Mouse (Mus musculus) hematopoietic stem cell, adult 5-6 weeks (primary cell): Measurements from ENCODE around the gene 1700013G24Rik. TPM values are rescaled to one million over a fixed set of nuclear protein-coding genes. Genes with fewer than 3 reads are reported as not detected.

Experiments used
- ATAC-seq, 2 experiments: fragments of 125-278 bp in 1 of 2; replicated peaks in 1 of 2; 2 replicates each; pipeline ENCODE4 v1.8.0; 2016 to 2017; ENCODE audit warnings: inconsistent platforms in 2 of 2, mild to moderate bottlenecking in 2 of 2, moderate number of reproducible peaks in 2 of 2, low read depth in 1 of 2, moderate TSS enrichment in 1 of 2; ENCODE audit not compliant: low FRiP score in 2 of 2, poor library complexity in 2 of 2, severe bottlenecking in 2 of 2, insufficient read depth in 1 of 2, low TSS enrichment in 1 of 2
- total RNA-seq: library from RNA; stranded (forward); fragments of 172-1452, 232-1000 nt; gene quantifications from 2 replicates; pipeline ENCODE4 v1.2.3, GENCODE M21; 2017

The 1700013G24Rik gene
- total RNA-seq, 1 experiment from 2014 or later, result not detected

- no peak for ATAC-seq
These were observed 47.9 kb downstream of the 1700013G24Rik start for GRCm38 (mm10) chr4:137500953-137501352.

DNA sequence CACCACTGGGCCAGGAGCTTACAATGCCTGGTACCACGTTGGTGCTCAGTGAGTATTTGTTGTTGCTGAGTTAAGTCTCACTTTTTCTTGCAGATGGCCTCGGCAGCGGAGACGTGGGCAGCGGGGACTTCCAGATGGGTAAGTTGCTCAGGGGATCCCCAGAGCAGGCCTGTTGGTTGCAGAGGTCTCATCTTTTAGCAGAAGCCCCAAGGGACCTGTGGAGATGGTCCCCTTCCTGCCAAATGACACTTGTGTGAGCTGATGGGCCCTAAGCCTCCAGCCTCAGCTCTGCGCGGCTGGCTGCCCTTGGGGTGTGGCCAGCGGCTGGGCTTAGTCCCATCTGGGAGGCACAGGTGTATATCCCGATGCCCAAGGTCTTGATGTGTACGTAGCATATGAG, 49.1 kb downstream of the 1700013G24Rik start:
- no peak for ATAC-seq

- ATAC-seq, result no peak
These were observed 49.7 kb downstream of the 1700013G24Rik start for GRCm38 (mm10) chr4:137502801-137503200.

- no peak for ATAC-seq
These were observed 50.5 kb downstream of the 1700013G24Rik start for GRCm38 (mm10) chr4:137503509-137503971.

Other genes with a start within 250 kb of the 1700013G24Rik start
- gene Wnt4, start 175.8 kb upstream of the 1700013G24Rik start, total RNA-seq, result 0.13 TPM in 1 of 2 replicates, not detected in the other
- gene Cdc42, start 95.6 kb upstream of the 1700013G24Rik start, total RNA-seq, result 486 and 545 TPM in 2 replicates
- not detected in 2 replicates for gene Cela3a, start 43.5 kb upstream of the 1700013G24Rik start, total RNA-seq
- gene Cela3b, start 22.7 kb upstream of the 1700013G24Rik start, total RNA-seq, result not detected in 2 replicates
- gene Hspg2, start 15.5 kb downstream of the 1700013G24Rik start, total RNA-seq, result not detected in 2 replicates
- gene Ldlrad2, start 121.3 kb downstream of the 1700013G24Rik start, total RNA-seq, result not detected in 2 replicates
- gene Usp48, start 140.5 kb downstream of the 1700013G24Rik start, total RNA-seq, result 140 and 171 TPM in 2 replicates
- 1.8 and 7.0 TPM in 2 replicates for gene Rap1gap, start 211.4 kb downstream of the 1700013G24Rik start, total RNA-seq